Mouse (Mus musculus) testis, adult 2 months (tissue): ENCODE data around the gene 1700001K19Rik. TPM values are rescaled to one million over a fixed set of nuclear protein-coding genes. Genes with fewer than 3 reads are reported as not detected.
"Not testable (repeated sequence)": the region's sequence is repeated elsewhere in the genome, so short reads cannot be mapped to it uniquely, and the experiment has no call there.

ENCODE experiments used
- H3K27ac ChIP-seq: fragments of 200-500 bp; 2 replicates; pipeline ENCODE4 v1.5.1; 2012; ENCODE audit warnings: low read depth, low read length; ENCODE audit not compliant: control insufficient read depth, insufficient read depth
- H3K27me3 ChIP-seq: fragments of 200-500 bp; 2 replicates; pipeline ENCODE4 v1.6.1; 2012; ENCODE audit warnings: mild to moderate bottlenecking, low read length, moderate library complexity; ENCODE audit not compliant: control insufficient read depth, insufficient read depth
- H3K36me3 ChIP-seq: fragments of 200-500 bp; 2 replicates; pipeline ENCODE4 v1.6.1; 2012; ENCODE audit warnings: mild to moderate bottlenecking, low read length; ENCODE audit not compliant: control insufficient read depth, insufficient read depth
- H3K4me1 ChIP-seq: fragments of 200-500 bp; 2 replicates; pipeline ENCODE4 v1.6.1; 2012; ENCODE audit warnings: low read length; ENCODE audit not compliant: control insufficient read depth, insufficient read depth
- H3K4me3 ChIP-seq: fragments of 200-500 bp; 2 replicates; pipeline ENCODE4 v1.5.1; 2012; ENCODE audit warnings: low read depth, mild to moderate bottlenecking, low read length, moderate library complexity, mixed read lengths; ENCODE audit not compliant: control insufficient read depth
- CTCF ChIP-seq: fragments of 200-500 bp; IDR thresholded peaks from 2 replicates; pipeline ENCODE4 v1.5.1; 2012; ENCODE audit warnings: low read depth, mild to moderate bottlenecking, inconsistent platforms, low read length, moderate library complexity; ENCODE audit not compliant: control insufficient read depth, insufficient read depth, insufficient replicate concordance
- POLR2A ChIP-seq: fragments of 200-500 bp; IDR thresholded peaks from 2 replicates; pipeline ENCODE4 v1.6.1; 2012; ENCODE audit warnings: low read depth, mild to moderate bottlenecking, inconsistent platforms, low read length, moderate library complexity; ENCODE audit not compliant: control insufficient read depth
- polyA plus RNA-seq: library from polyadenylated mRNA; depleted of rRNA; stranded (reverse); fragments of >200 nt; gene quantifications from 2 replicates; pipeline ENCODE4 v1.2.3, GENCODE M21; 2012

1700001K19Rik gene
- polyA plus RNA-seq, 1 experiment, result 752 TPM

GRCm38 (mm10) chr12:110711270-110711669 is 28.9 kb upstream of the 1700001K19Rik start:
- no peaks in the 10 kb centered on the region for H3K36me3 ChIP-seq
- H3K27ac ChIP-seq, result no peak overlapping the region
- no peak overlapping the region for H3K4me3 ChIP-seq
- H3K4me1 ChIP-seq, result peaks cover 4% of the 10 kb centered on the region
- H3K27me3 ChIP-seq, result no peaks in the 10 kb centered on the region
- TF ChIP-seq CTCF (no peak), POLR2A (no peak)

- Histone ChIP-seq H3K4me1 (peaks cover 4% of the 10 kb centered on the region), H3K27ac (no peak overlapping the region), H3K27me3 (no peaks in the 10 kb centered on the region), H3K4me3 (peak overlapping the region; percentile 20; the same call in 1 of the 2 replicates), H3K36me3 (no peaks in the 10 kb centered on the region)
- TF ChIP-seq POLR2A, result no peak
- TF ChIP-seq CTCF, result no peak
Measured at GRCm38 (mm10) chr12:110707451-110707850, 25.0 kb upstream of the 1700001K19Rik start.

GRCm38 (mm10) chr12:110706337-110707231 is 24.2 kb upstream of the 1700001K19Rik start:
- H3K4me1 ChIP-seq, result peaks cover 4% of the 10 kb centered on the region
- no peak for TF ChIP-seq CTCF
- no peak for TF ChIP-seq POLR2A
- no peak overlapping the region for H3K27ac ChIP-seq
- peak overlapping the region; percentile 38 for H3K4me3 ChIP-seq
- no peaks in the 10 kb centered on the region for H3K36me3 ChIP-seq
- no peaks in the 10 kb centered on the region for H3K27me3 ChIP-seq

- H3K27me3 ChIP-seq, H3K36me3 ChIP-seq, H3K4me3 ChIP-seq, H3K4me1 ChIP-seq, H3K27ac ChIP-seq: not testable (repeated sequence)
Measured at GRCm38 (mm10) chr12:110705419-110705818, 23.0 kb upstream of the 1700001K19Rik start.

GRCm38 (mm10) chr12:110703682-110704081 is 21.3 kb upstream of the 1700001K19Rik start:
- no peak overlapping the region for H3K4me3 ChIP-seq
- peaks cover 6% of the 10 kb centered on the region for H3K4me1 ChIP-seq
- TF ChIP-seq POLR2A (no peak), CTCF (no peak)
- H3K27me3 ChIP-seq, result no peaks in the 10 kb centered on the region
- H3K27ac ChIP-seq, result no peak overlapping the region
- no peaks in the 10 kb centered on the region for H3K36me3 ChIP-seq

- Histone ChIP-seq H3K36me3 (no peaks in the 10 kb centered on the region), H3K27ac (no peak overlapping the region), H3K4me1 (peaks cover 6% of the 10 kb centered on the region), H3K4me3 (no peak overlapping the region), H3K27me3 (no peaks in the 10 kb centered on the region)
- TF ChIP-seq CTCF (peak; percentile 82), POLR2A (no peak)
Measured at GRCm38 (mm10) chr12:110703008-110703471, 20.6 kb upstream of the 1700001K19Rik start.

GRCm38 (mm10) chr12:110702556-110702955 is 20.1 kb upstream of the 1700001K19Rik start, which contains the start of gene Hsp90aa1:
Hsp90aa1 (minus strand) TSS chr12:110702728.
- no peaks in the 10 kb centered on the region for H3K27me3 ChIP-seq
- no peak within 1 kb of the TSS for H3K27ac ChIP-seq
- H3K4me1 ChIP-seq, result peaks cover 5% of the 10 kb centered on the region
- H3K36me3 ChIP-seq, result no peaks in the 10 kb centered on the region
- TF ChIP-seq POLR2A (no peak), CTCF (no peak)
- no peak within 1 kb of the TSS for H3K4me3 ChIP-seq

- not testable (repeated sequence) for H3K4me3 ChIP-seq
Measured at GRCm38 (mm10) chr12:110701363-110701762, 18.9 kb upstream of the 1700001K19Rik start.

More at GRCm38 (mm10) chr12:110701363-110701762, 18.9 kb upstream of the 1700001K19Rik start:
- H3K27ac ChIP-seq, H3K36me3 ChIP-seq, H3K4me1 ChIP-seq, H3K27me3 ChIP-seq: not testable (repeated sequence)
